Mouse (Mus musculus) kidney, adult 2 months (tissue): ENCODE results near the gene Myo3b. TPM values are rescaled to one million over a fixed set of nuclear protein-coding genes. Genes with fewer than 3 reads are reported as not detected.
A peak's percentile ranks its signal among the peaks of the same experiment; 100 is the strongest.

ENCODE experiments used
- DNase-seq: peaks from one replicate; pipeline ENCODE4 v3.0.0; 2021
- H3K27ac ChIP-seq: fragments of 200-500 bp; 2 replicates; pipeline ENCODE4 v1.5.1; 2012; ENCODE audit warnings: low read depth, low read length, control low read depth, inconsistent platforms; ENCODE audit not compliant: insufficient read depth
- H3K27me3 ChIP-seq: fragments of 200-500 bp; replicated peaks from 2 replicates; pipeline ENCODE4 v1.6.1; 2012; ENCODE audit warnings: mild to moderate bottlenecking, moderate library complexity, low read length, inconsistent platforms; ENCODE audit not compliant: control insufficient read depth, insufficient read depth
- H3K36me3 ChIP-seq: fragments of 200-500 bp; 2 replicates; pipeline ENCODE4 v1.6.1; 2012; ENCODE audit warnings: mild to moderate bottlenecking, moderate library complexity, low read length, inconsistent platforms; ENCODE audit not compliant: control insufficient read depth, insufficient read depth
- H3K4me1 ChIP-seq: fragments of 200-500 bp; 2 replicates; pipeline ENCODE4 v1.6.1; 2011; ENCODE audit warnings: low read length; ENCODE audit not compliant: control insufficient read depth, insufficient read depth
- H3K4me3 ChIP-seq: fragments of 200-500 bp; 2 replicates; pipeline ENCODE4 v1.5.1; 2011; ENCODE audit warnings: mild to moderate bottlenecking, low read depth, low read length, control low read depth; ENCODE audit not compliant: insufficient read depth
- CTCF ChIP-seq: fragments of 200-500 bp; conservative IDR thresholded peaks from 2 replicates; pipeline ENCODE4 v1.5.1; 2011; ENCODE audit warnings: low read depth, mild to moderate bottlenecking, control low read depth, low read length, moderate library complexity, mixed read lengths; ENCODE audit not compliant: insufficient read depth, insufficient read length
- POLR2A ChIP-seq: fragments of 200-500 bp; IDR thresholded peaks from one replicate; pipeline ENCODE4 v1.6.1; 2011; ENCODE audit warnings: low read depth, low read length, control low read depth
- WGBS: fragments of 180-500 bp; shearing (Covaris S2); methylation state at CpG from one replicate; pipeline ENCODE4 v1.1.7; 2018; 5-methylcytosine and 5-hydroxymethylcytosine counted together
- polyA plus RNA-seq: library from polyadenylated mRNA; depleted of rRNA; stranded (reverse); fragments of >200 nt; gene quantifications from 2 replicates; pipeline ENCODE4 v1.2.3, GENCODE M21; 2012

The Myo3b gene
- polyA plus RNA-seq, 1 experiment: 1.7 TPM

GRCm38 (mm10) chr2:70315734-70316133, 276.8 kb downstream of the Myo3b start:
- Histone ChIP-seq H3K4me3 (no peak overlapping the region), H3K27me3 (no peaks in the 10 kb centered on the region), H3K4me1 (no peaks in the 10 kb centered on the region), H3K27ac (no peak overlapping the region), H3K36me3 (no peaks in the 10 kb centered on the region)
- TF ChIP-seq CTCF (no peak), POLR2A (no peak)
- WGBS: 66% methylated on average over 3 of the region's 3 CpGs
- peak; percentile 20 for DNase-seq

GRCm38 (mm10) chr2:70317850-70318249, 278.9 kb downstream of the Myo3b start:
- H3K4me3 ChIP-seq: no peak overlapping the region
- no peaks in the 10 kb centered on the region for H3K27me3 ChIP-seq
- H3K27ac ChIP-seq: no peak overlapping the region
- 0 out of 2 replicates have a peak, but pooled peaks cover 2% of the 10 kb centered on the region for H3K4me1 ChIP-seq
- no peak for TF ChIP-seq POLR2A
- no peak for TF ChIP-seq CTCF
- 55% methylated on average over 6 of the region's 6 CpGs for WGBS
- no peak for DNase-seq
- H3K36me3 ChIP-seq: no peaks in the 10 kb centered on the region

GRCm38 (mm10) chr2:70318861-70319555, 280.1 kb downstream of the Myo3b start:
- WGBS: 83% methylated on average over 5 of the region's 5 CpGs
- H3K27me3 ChIP-seq: no peaks in the 10 kb centered on the region
- H3K27ac ChIP-seq: no peak overlapping the region
- no peaks in the 10 kb centered on the region for H3K36me3 ChIP-seq
- H3K4me1 ChIP-seq: 0 out of 2 replicates have a peak, but pooled peaks cover 3% of the 10 kb centered on the region
- no peak overlapping the region for H3K4me3 ChIP-seq
- TF ChIP-seq CTCF: no peak
- no peak for TF ChIP-seq POLR2A
- DNase-seq: no peak

GRCm38 (mm10) chr2:70322767-70323166, 283.8 kb downstream of the Myo3b start:
- Histone ChIP-seq H3K36me3 (no peaks in the 10 kb centered on the region), H3K4me1 (0 out of 2 replicates have a peak, but pooled peaks cover 3% of the 10 kb centered on the region), H3K27me3 (no peaks in the 10 kb centered on the region), H3K27ac (no peak overlapping the region), H3K4me3 (no peak overlapping the region)
- no peak for DNase-seq
- WGBS: 33% methylated on average over 9 of the region's 9 CpGs
- TF ChIP-seq CTCF (no peak), POLR2A (no peak)

GRCm38 (mm10) chr2:70327602-70328001, 288.7 kb downstream of the Myo3b start:
- DNase-seq: no peak
- Histone ChIP-seq H3K4me3 (no peak overlapping the region), H3K27me3 (no peaks in the 10 kb centered on the region), H3K27ac (no peak overlapping the region), H3K4me1 (0 out of 2 replicates have a peak, but pooled peaks cover 3% of the 10 kb centered on the region), H3K36me3 (no peaks in the 10 kb centered on the region)
- TF ChIP-seq CTCF: no peak
- no peak for TF ChIP-seq POLR2A
- WGBS: 49% methylated on average over 11 of the region's 11 CpGs

- TF ChIP-seq POLR2A (no peak), CTCF (no peak)
- Histone ChIP-seq H3K27ac (no peak overlapping the region), H3K36me3 (no peaks in the 10 kb centered on the region), H3K4me1 (no peaks in the 10 kb centered on the region), H3K4me3 (no peak overlapping the region), H3K27me3 (no peaks in the 10 kb centered on the region)
- DNase-seq: no peak
- WGBS: 93% methylated on average over 6 of the region's 6 CpGs
These were observed 294.0 kb downstream of the Myo3b start for GRCm38 (mm10) chr2:70332905-70333304.

- no peak overlapping the region for H3K4me3 ChIP-seq
- no peak overlapping the region for H3K27ac ChIP-seq
- TF ChIP-seq POLR2A (no peak), CTCF (no peak)
- DNase-seq: peak; percentile 20
- H3K27me3 ChIP-seq: no peaks in the 10 kb centered on the region
- no peaks in the 10 kb centered on the region for H3K36me3 ChIP-seq
- 79% methylated on average over 6 of the region's 6 CpGs for WGBS
- no peaks in the 10 kb centered on the region for H3K4me1 ChIP-seq
These were observed 294.6 kb downstream of the Myo3b start for GRCm38 (mm10) chr2:70333553-70333952.
